In the genomic region with DNA sequence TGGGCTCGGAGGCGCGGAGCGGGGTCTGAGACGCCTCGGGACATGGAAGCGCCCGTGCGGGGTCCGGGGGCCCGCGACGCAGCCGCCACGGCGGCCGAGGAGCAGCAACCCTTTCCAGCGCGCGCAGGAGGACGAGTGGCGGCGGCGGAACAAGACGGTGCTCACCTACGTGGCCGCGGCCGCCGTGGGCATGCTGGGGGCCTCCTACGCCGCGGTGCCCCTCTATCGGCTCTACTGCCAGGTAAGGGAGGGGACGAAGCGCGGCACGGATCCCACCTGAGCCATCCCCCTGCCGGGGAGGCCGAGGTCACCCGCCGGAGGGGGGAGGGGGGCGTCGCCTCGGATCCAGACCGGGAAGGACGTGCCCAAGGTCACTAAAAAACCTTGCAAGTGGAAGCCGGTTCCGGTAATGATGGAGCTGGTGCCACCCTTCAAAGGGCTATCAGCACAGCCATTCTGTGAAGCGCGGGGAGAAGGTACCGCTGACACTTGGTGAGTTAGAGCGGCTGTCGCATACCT, we compare ENCODE assay signal across 8 mouse cellular contexts. TPM values are rescaled to one million over a fixed set of nuclear protein-coding genes. Genes with fewer than 3 reads are reported as not detected.
DNase-seq lines count a peak whose midpoint lies in the region; ATAC-seq and TF ChIP-seq lines count a peak whose summit lies in the region.

No protein-coding gene starts in this region.

- H3K27me3 ChIP-seq in ES-Bruce4 (ENCODE audit: control insufficient read depth, insufficient read depth, low read length, poor library complexity, severe bottlenecking), result no peaks in the 10 kb centered on the region
- no peaks in the 10 kb centered on the region for H3K27me3 ChIP-seq in kidney, adult 2 months (replicated peaks; ENCODE audit: control insufficient read depth, insufficient read depth, low read length)
- no peaks in the 10 kb centered on the region for H3K27me3 ChIP-seq in lung, postnatal 0 days (replicated peaks; ENCODE audit: insufficient read depth, low read length)
- H3K27me3 ChIP-seq in stomach, embryonic 14.5 days (ENCODE audit: control insufficient read depth, insufficient read depth, low read length), result no peaks in the 10 kb centered on the region

- no peak for TF ChIP-seq POLR2A in ES-Bruce4 (IDR thresholded peaks at IDR 0.05; ENCODE audit: insufficient read depth, low read length)
- TF ChIP-seq POLR2A in kidney, adult 2 months (IDR thresholded peaks at IDR 0.05; ENCODE audit: low read depth, low read length), result no peak

- H3K4me2 ChIP-seq in lung, postnatal 0 days (replicated peaks; ENCODE audit: low read depth, low read length), result peak overlapping the region; percentile 78
- H3K4me2 ChIP-seq in stomach, embryonic 14.5 days (replicated peaks; ENCODE audit: low read depth, low read length), result peak overlapping the region; percentile 59

- TF ChIP-seq CTCF in ES-Bruce4 (IDR thresholded peaks at IDR 0.05; ENCODE audit: low read depth, low read length), result no peak
- TF ChIP-seq CTCF in kidney, adult 2 months (conservative IDR thresholded peaks at IDR 0.05; ENCODE audit: insufficient read depth, insufficient read length, low read depth, low read length), result no peak
- TF ChIP-seq CTCF in lung, postnatal 0 days (IDR thresholded peaks at IDR 0.05), result no peak

- no peaks in the 10 kb centered on the region for H3K4me1 ChIP-seq in ES-Bruce4 (ENCODE audit: control insufficient read depth, insufficient read depth, low read length)
- H3K4me1 ChIP-seq in kidney, adult 2 months (ENCODE audit: control insufficient read depth, insufficient read depth, low read length), result peaks cover 9% of the 10 kb centered on the region; the same call in 1 of the 2 replicates
- peaks cover 3% of the 10 kb centered on the region; the same call in 1 of the 2 replicates for H3K4me1 ChIP-seq in lung, postnatal 0 days (ENCODE audit: insufficient read depth, low read depth, low read length)
- H3K4me1 ChIP-seq in stomach, embryonic 14.5 days (ENCODE audit: control insufficient read depth, insufficient read depth, low read length), result peaks cover 13% of the 10 kb centered on the region

- DNase-seq in heart, adult 18-20 months, result peak; percentile 29 to 43
- DNase-seq in heart, adult 11 months, result no peak
- peak; percentile 30 for DNase-seq in c-Kit-positive CD71-positive TER-119-negative erythroid progenitor cells, embryonic 14.5 days (ENCODE audit: low read depth)
- DNase-seq in forelimb bud, embryonic 11.5 days (ENCODE audit: low read depth, low spot score), result peak; percentile 26
- peak; percentile 61 for DNase-seq in kidney, adult 2 months
- no peak for DNase-seq in lung, postnatal 0 days (ENCODE audit: low spot score)

- H3K9ac ChIP-seq in ES-Bruce4 (ENCODE audit: low read depth, poor library complexity, severe bottlenecking), result peak overlapping the region; percentile 96
- H3K9ac ChIP-seq in lung, postnatal 0 days (replicated peaks; ENCODE audit: low read depth), result peak overlapping the region; percentile 93
- peak overlapping the region; percentile 98 for H3K9ac ChIP-seq in stomach, embryonic 14.5 days (replicated peaks; ENCODE audit: low read depth, low read length)

- 0 out of 2 replicates have a peak overlapping the region, but pooled peaks have one; percentile 8 for H3K27ac ChIP-seq in ES-Bruce4 (ENCODE audit: insufficient read depth, low read length)
- peak overlapping the region; percentile 82 for H3K27ac ChIP-seq in kidney, adult 2 months (ENCODE audit: insufficient read depth, low read depth, low read length)
- H3K27ac ChIP-seq in lung, postnatal 0 days (ENCODE audit: low read length), result peak overlapping the region; percentile 90
- peak overlapping the region; percentile 92 for H3K27ac ChIP-seq in stomach, embryonic 14.5 days (ENCODE audit: low read length)

- peak; percentile 69; the same call in 1 of the 2 replicates for ATAC-seq in lung, postnatal 0 days
- peak; percentile 48 for ATAC-seq in stomach, embryonic 14.5 days (ENCODE audit: insufficient number of reproducible peaks, insufficient read depth, low FRiP score, low read depth)

- 1% methylated on average over 54 of the region's 54 CpGs for WGBS in kidney, adult 2 months
- WGBS in lung, postnatal 0 days, result 0% methylated on average over 48 of the region's 54 CpGs
- WGBS in stomach, embryonic 14.5 days, result 0% methylated on average over 54 of the region's 54 CpGs

- no peak for TF ChIP-seq EP300 in ES-Bruce4 (IDR thresholded peaks at IDR 0.05; ENCODE audit: insufficient read depth, low read depth, low read length)
- no peak for TF ChIP-seq EP300 in lung, postnatal 0 days (IDR thresholded peaks at IDR 0.05)

- H3K36me3 ChIP-seq in ES-Bruce4 (ENCODE audit: control insufficient read depth, insufficient read depth, low read length, poor library complexity, severe bottlenecking), result peaks cover 6% of the 10 kb centered on the region
- H3K36me3 ChIP-seq in kidney, adult 2 months (ENCODE audit: control insufficient read depth, insufficient read depth, low read length), result no peaks in the 10 kb centered on the region
- H3K36me3 ChIP-seq in lung, postnatal 0 days (ENCODE audit: insufficient read depth, low read length), result no peaks in the 10 kb centered on the region
- H3K36me3 ChIP-seq in stomach, embryonic 14.5 days (ENCODE audit: control insufficient read depth, insufficient read depth, low read length), result peaks cover 9% of the 10 kb centered on the region

- H3K9me3 ChIP-seq in ES-Bruce4 (replicated peaks; ENCODE audit: control insufficient read depth, insufficient read depth, low read length, poor library complexity, severe bottlenecking), result no peaks in the 10 kb centered on the region
- no peaks in the 10 kb centered on the region for H3K9me3 ChIP-seq in lung, postnatal 0 days (ENCODE audit: low read length)
- no peaks in the 10 kb centered on the region for H3K9me3 ChIP-seq in stomach, embryonic 14.5 days (ENCODE audit: control insufficient read depth, low read depth, low read length)

- peak overlapping the region; percentile 91 for H3K4me3 ChIP-seq in ES-Bruce4 (ENCODE audit: low read depth, low read length)
- H3K4me3 ChIP-seq in kidney, adult 2 months (ENCODE audit: insufficient read depth, low read depth, low read length), result peak overlapping the region; percentile 85
- peak overlapping the region; percentile 98 for H3K4me3 ChIP-seq in lung, postnatal 0 days (ENCODE audit: low read depth, low read length)
- peak overlapping the region; percentile 97 for H3K4me3 ChIP-seq in stomach, embryonic 14.5 days (ENCODE audit: low read depth, low read length)

RNA-seq across cellular contexts. Expression of a gene that starts 0.4 kb away (rescaled TPM):
- total RNA-seq in heart, adult 18-20 months (2021), result 10 to 100 TPM; 20.1 to 24.2 TPM
- 28.1 and 28.3 TPM in 2 replicates for polyA plus RNA-seq in ES-Bruce4 (2011; ENCODE audit: insufficient read depth, insufficient read length, low read depth, missing spikeins)
- 13.6 and 15.6 TPM in 2 replicates for polyA plus RNA-seq in kidney, adult 2 months (2012; rRNA removed)
- polyA plus RNA-seq in lung, postnatal 0 days (2015; fragmentation: Nextera tagmentation; extraction: Ambion mirVana), result 17.6 and 20.0 TPM in 2 replicates
- 27.7 and 30.9 TPM in 2 replicates for polyA plus RNA-seq in stomach, embryonic 14.5 days (2014; fragmentation: Nextera tagmentation; extraction: Ambion mirVana)

RNA-seq across cellular contexts. Expression of a gene that starts 0.5 kb away (rescaled TPM):
- 1 to 10 TPM; 4.2 to 5.5 TPM for total RNA-seq in heart, adult 18-20 months (2021)
- polyA plus RNA-seq in ES-Bruce4 (2011; ENCODE audit: insufficient read depth, insufficient read length, low read depth, missing spikeins), result 12.0 and 13.2 TPM in 2 replicates
- 5.0 TPM in 2 replicates for polyA plus RNA-seq in kidney, adult 2 months (2012; rRNA removed)
- polyA plus RNA-seq in lung, postnatal 0 days (2015; fragmentation: Nextera tagmentation; extraction: Ambion mirVana), result 4.2 and 6.9 TPM in 2 replicates
- 25.9 and 27.2 TPM in 2 replicates for polyA plus RNA-seq in stomach, embryonic 14.5 days (2014; fragmentation: Nextera tagmentation; extraction: Ambion mirVana)

RNA-seq across cellular contexts. Expression of a gene that starts 49.8 kb away (rescaled TPM):
- 10 to 100 TPM; 14.9 to 16.4 TPM for total RNA-seq in heart, adult 18-20 months (2021)
- 91.5 and 93.5 TPM in 2 replicates for polyA plus RNA-seq in ES-Bruce4 (2011; ENCODE audit: insufficient read depth, insufficient read length, low read depth, missing spikeins)
- polyA plus RNA-seq in kidney, adult 2 months (2012; rRNA removed), result 7.0 and 8.4 TPM in 2 replicates
- 31.9 and 32.5 TPM in 2 replicates for polyA plus RNA-seq in lung, postnatal 0 days (2015; fragmentation: Nextera tagmentation; extraction: Ambion mirVana)
- 37.3 and 41.2 TPM in 2 replicates for polyA plus RNA-seq in stomach, embryonic 14.5 days (2014; fragmentation: Nextera tagmentation; extraction: Ambion mirVana)

Comparison
In these comparisons a context has a peak if more than half of its experiments do, and no peak if none do; other contexts are left out.
1. DNase-seq: peak in heart, adult 18-20 months (2 of 2), c-Kit-positive CD71-positive TER-119-negative erythroid progenitor cells, embryonic 14.5 days (single experiment), forelimb bud, embryonic 11.5 days (single experiment) and kidney, adult 2 months (single experiment); none in heart, adult 11 months (single experiment) and lung, postnatal 0 days (single experiment).
2. H3K27ac ChIP-seq: peak in every context shown above with its lines; median percentile 92 in stomach, embryonic 14.5 days; 90 in lung, postnatal 0 days; 82 in kidney, adult 2 months; 8 in ES-Bruce4.
3. Peak in every context shown above with its lines, with median percentiles within 50 percentile points of each other: H3K4me3 ChIP-seq and H3K9ac ChIP-seq.